Mouse (Mus musculus): ENCODE data around the gene Acss2.

- TF ChIP-seq CTCF (IDR thresholded peaks at IDR 0.05; ENCODE audit: low read depth) = no peak
- TF ChIP-seq EP300 (IDR thresholded peaks at IDR 0.05; ENCODE audit: low read depth) = no peak
These were observed 74.5 kb downstream of the Acss2 start, which contains the start of gene Gss for GRCm38 (mm10) chr2:155592137-155592853.

Measured in heart, postnatal 0 days (tissue).